Mouse (Mus musculus): Measurements from ENCODE around the gene Gpn1. TPM values are rescaled to one million over a fixed set of nuclear protein-coding genes. Genes with fewer than 3 reads are reported as not detected.

Gpn1 gene
- polyA plus RNA-seq, 1 experiment from 2014 or later = 50.3 TPM

GRCm38 (mm10) chr5:31480536-31480935 is 14.0 kb upstream of the Gpn1 start:
- WGBS = 83% methylated on average over 4 of the region's 4 CpGs
- Histone ChIP-seq H3K4me2 (no peak overlapping the region), H3K27ac (ENCODE audit: low read depth, low read length) (no peak overlapping the region)

DNA sequence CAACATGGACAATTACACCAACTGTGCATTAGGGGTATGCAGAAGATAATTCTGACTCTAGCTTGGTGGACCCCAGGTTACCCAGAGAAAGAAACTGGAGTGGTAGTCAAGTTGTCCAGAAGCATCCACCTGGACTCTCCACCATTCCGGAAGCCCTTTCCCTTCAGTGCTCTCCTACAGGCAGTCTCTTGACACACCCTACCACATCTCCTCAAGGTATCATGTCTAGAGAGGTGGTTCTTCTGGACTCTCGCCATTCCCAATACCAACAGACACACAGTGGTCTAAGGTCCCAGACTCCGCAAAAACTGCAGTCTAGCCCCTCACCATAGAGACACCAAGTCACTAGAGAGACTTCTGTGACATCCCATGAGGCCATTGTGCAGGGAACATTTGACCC is 9.1 kb upstream of the Gpn1 start, which contains the start of gene 4930548H24Rik:
Gene 4930548H24Rik, plus strand, starts transcription at position 301 of the 400 bp plus-strand sequence.
- Histone ChIP-seq H3K4me1 (replicated peaks; ENCODE audit: control insufficient read depth, insufficient read depth, low read length) (no peaks in the 10 kb centered on the region), H3K27ac (ENCODE audit: low read depth, low read length) (no peak within 1 kb of the TSS), H3K27me3 (replicated peaks; ENCODE audit: control insufficient read depth, insufficient read depth, low read length) (no peaks in the 10 kb centered on the region), H3K36me3 (ENCODE audit: control insufficient read depth, insufficient read depth, low read length) (peaks cover 7% of the 10 kb centered on the region; the same call in 1 of the 2 replicates), H3K4me3 (ENCODE audit: low read depth, low read length) (no peak within 1 kb of the TSS), H3K9me3 (ENCODE audit: control insufficient read depth, low read length) (no peaks in the 10 kb centered on the region), H3K9ac (ENCODE audit: low read depth, low read length) (no peak within 1 kb of the TSS), H3K4me2 (no peak within 1 kb of the TSS)
- ATAC-seq (replicated peaks; ENCODE audit: low FRiP score) (no peak), DNase-seq (ENCODE audit: low spot score) (no peak)
- WGBS = 87% methylated on average over 3 of the region's 3 CpGs

More at GRCm38 (mm10) chr5:31480536-31480935, 14.0 kb upstream of the Gpn1 start:
- Histone ChIP-seq H3K36me3 (ENCODE audit: control insufficient read depth, insufficient read depth, low read length) (peaks cover 32% of the 10 kb centered on the region; the same call in 1 of the 2 replicates), H3K9ac (ENCODE audit: low read depth, low read length) (no peak overlapping the region), H3K27me3 (replicated peaks; ENCODE audit: control insufficient read depth, insufficient read depth, low read length) (no peaks in the 10 kb centered on the region), H3K9me3 (ENCODE audit: control insufficient read depth, low read length) (no peaks in the 10 kb centered on the region), H3K4me3 (ENCODE audit: low read depth, low read length) (no peak overlapping the region), H3K4me1 (replicated peaks; ENCODE audit: control insufficient read depth, insufficient read depth, low read length) (no peaks in the 10 kb centered on the region)
- no peak for ATAC-seq (replicated peaks; ENCODE audit: low FRiP score)
- DNase-seq (ENCODE audit: low spot score) = no peak

- Histone ChIP-seq H3K27me3 (replicated peaks; ENCODE audit: control insufficient read depth, insufficient read depth, low read length) (no peaks in the 10 kb centered on the region), H3K27ac (ENCODE audit: low read depth, low read length) (no peak overlapping the region), H3K36me3 (ENCODE audit: control insufficient read depth, insufficient read depth, low read length) (no peaks in the 10 kb centered on the region; the same call in 1 of the 2 replicates), H3K9me3 (ENCODE audit: control insufficient read depth, low read length) (no peaks in the 10 kb centered on the region), H3K9ac (ENCODE audit: low read depth, low read length) (no peak overlapping the region), H3K4me2 (no peak overlapping the region), H3K4me3 (ENCODE audit: low read depth, low read length) (no peak overlapping the region), H3K4me1 (replicated peaks; ENCODE audit: control insufficient read depth, insufficient read depth, low read length) (no peaks in the 10 kb centered on the region)
- ATAC-seq (replicated peaks; ENCODE audit: low FRiP score) (no peak), DNase-seq (ENCODE audit: low spot score) (no peak)
- 79% methylated on average over 3 of the region's 3 CpGs for WGBS
Measured at GRCm38 (mm10) chr5:31487889-31488288, 6.7 kb upstream of the Gpn1 start.

DNA sequence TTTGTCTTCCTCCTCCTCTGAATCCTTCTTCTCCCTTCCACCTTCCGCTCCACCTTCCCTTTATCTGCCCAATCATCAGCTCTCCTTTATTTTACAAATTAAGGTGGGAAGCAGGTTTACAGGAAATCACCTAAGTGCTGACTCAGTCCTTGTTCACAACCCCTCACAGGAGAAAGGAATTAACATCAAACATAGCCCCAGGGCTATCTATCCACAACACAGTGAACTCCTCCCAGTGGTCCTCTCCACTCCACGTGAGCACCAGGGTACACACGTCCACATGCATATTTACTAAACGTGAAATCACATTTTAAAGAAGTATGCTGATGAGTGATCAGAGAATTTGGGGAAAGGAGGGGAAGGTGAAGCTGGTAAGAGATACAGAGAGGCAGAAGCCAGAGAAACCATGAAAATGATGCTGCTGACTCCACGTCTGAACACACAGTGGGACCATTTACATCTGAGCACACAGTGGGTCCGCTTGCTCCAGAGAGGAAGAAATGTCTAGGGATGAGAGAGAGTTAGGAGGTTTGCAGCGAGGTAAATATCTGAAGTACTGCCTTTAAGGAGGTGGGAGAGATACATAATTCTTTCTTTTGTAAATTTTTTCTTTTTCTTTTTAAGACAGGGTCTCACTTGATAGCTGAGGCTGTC is 5.3 kb upstream of the Gpn1 start:
- ATAC-seq (replicated peaks; ENCODE audit: low FRiP score) = no peak
- WGBS = 64% methylated on average over 7 of the region's 7 CpGs
- H3K9me3 ChIP-seq (ENCODE audit: control insufficient read depth, low read length) = no peaks in the 10 kb centered on the region

GRCm38 (mm10) chr5:31492031-31492430 is 2.5 kb upstream of the Gpn1 start:
- peaks cover 7% of the 10 kb centered on the region for H3K4me1 ChIP-seq (replicated peaks; ENCODE audit: control insufficient read depth, insufficient read depth, low read length)
- no peaks in the 10 kb centered on the region for H3K27me3 ChIP-seq (replicated peaks; ENCODE audit: control insufficient read depth, insufficient read depth, low read length)
- DNase-seq (ENCODE audit: low spot score) (no peak), ATAC-seq (replicated peaks; ENCODE audit: low FRiP score) (no peak)
- H3K4me3 ChIP-seq (ENCODE audit: low read depth, low read length) = no peak overlapping the region
- no peak overlapping the region for H3K27ac ChIP-seq (ENCODE audit: low read depth, low read length)
- no peak overlapping the region for H3K4me2 ChIP-seq
- H3K9me3 ChIP-seq (ENCODE audit: control insufficient read depth, low read length) = no peaks in the 10 kb centered on the region
- H3K36me3 ChIP-seq (ENCODE audit: control insufficient read depth, insufficient read depth, low read length) = peaks cover 8% of the 10 kb centered on the region; the same call in 1 of the 2 replicates
- WGBS = 61% methylated on average over 1 of the region's 1 CpGs
- no peak overlapping the region for H3K9ac ChIP-seq (ENCODE audit: low read depth, low read length)

More for the DNA sequence above, 5.3 kb upstream of the Gpn1 start:
- no peak for DNase-seq (ENCODE audit: low spot score)
- no peaks in the 10 kb centered on the region for H3K4me1 ChIP-seq (replicated peaks; ENCODE audit: control insufficient read depth, insufficient read depth, low read length)
- H3K27ac ChIP-seq (ENCODE audit: low read depth, low read length) = no peak overlapping the region
- H3K9ac ChIP-seq (ENCODE audit: low read depth, low read length) = no peak overlapping the region
- no peaks in the 10 kb centered on the region for H3K27me3 ChIP-seq (replicated peaks; ENCODE audit: control insufficient read depth, insufficient read depth, low read length)
- H3K4me2 ChIP-seq = no peak overlapping the region
- H3K4me3 ChIP-seq (ENCODE audit: low read depth, low read length) = no peak overlapping the region
- no peaks in the 10 kb centered on the region; the same call in 1 of the 2 replicates for H3K36me3 ChIP-seq (ENCODE audit: control insufficient read depth, insufficient read depth, low read length)

DNA sequence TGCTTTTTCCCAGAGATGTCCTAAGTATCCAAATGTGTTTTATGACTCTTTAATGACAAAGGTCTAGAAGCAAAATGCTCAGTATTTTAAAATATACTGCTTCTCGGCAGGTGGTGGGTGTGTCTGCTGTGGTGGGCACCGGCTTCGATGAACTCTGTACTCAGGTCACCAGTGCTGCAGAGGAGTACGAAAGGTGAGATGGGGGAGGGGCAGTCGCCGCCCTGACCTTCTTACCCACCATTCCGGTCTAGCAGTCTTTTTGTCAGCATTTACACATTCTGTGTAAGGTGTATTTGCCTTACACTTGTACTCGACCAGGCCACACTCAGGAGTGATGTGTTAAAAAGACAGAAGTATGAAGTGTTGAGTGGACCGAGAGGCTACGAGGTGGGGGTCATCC is 10.3 kb downstream of the Gpn1 start:
- no peaks in the 10 kb centered on the region for H3K4me1 ChIP-seq (replicated peaks; ENCODE audit: control insufficient read depth, insufficient read depth, low read length)
- peaks cover 43% of the 10 kb centered on the region for H3K36me3 ChIP-seq (ENCODE audit: control insufficient read depth, insufficient read depth, low read length)
- no peak overlapping the region for H3K9ac ChIP-seq (ENCODE audit: low read depth, low read length)
- no peaks in the 10 kb centered on the region for H3K9me3 ChIP-seq (ENCODE audit: control insufficient read depth, low read length)
- no peak overlapping the region for H3K4me2 ChIP-seq
- no peaks in the 10 kb centered on the region for H3K27me3 ChIP-seq (replicated peaks; ENCODE audit: control insufficient read depth, insufficient read depth, low read length)
- H3K27ac ChIP-seq (ENCODE audit: low read depth, low read length) = no peak overlapping the region
- DNase-seq (ENCODE audit: low spot score) (no peak), ATAC-seq (replicated peaks; ENCODE audit: low FRiP score) (no peak)
- no peak overlapping the region for H3K4me3 ChIP-seq (ENCODE audit: low read depth, low read length)
- 86% methylated on average over 10 of the region's 10 CpGs for WGBS

- no peak overlapping the region for H3K27ac ChIP-seq (ENCODE audit: low read depth, low read length)
- H3K36me3 ChIP-seq (ENCODE audit: control insufficient read depth, insufficient read depth, low read length) = peaks cover 33% of the 10 kb centered on the region
Measured at GRCm38 (mm10) chr5:31512481-31512880, 17.9 kb downstream of the Gpn1 start.

GRCm38 (mm10) chr5:31520556-31520955 is 26.0 kb downstream of the Gpn1 start:
- H3K27ac ChIP-seq (ENCODE audit: low read depth, low read length) = no peak overlapping the region
- no peaks in the 10 kb centered on the region for H3K27me3 ChIP-seq (replicated peaks; ENCODE audit: control insufficient read depth, insufficient read depth, low read length)
- H3K4me2 ChIP-seq = no peak overlapping the region
- H3K36me3 ChIP-seq (ENCODE audit: control insufficient read depth, insufficient read depth, low read length) = peaks cover 28% of the 10 kb centered on the region
- peaks cover under 1% of the 10 kb centered on the region; the same call in 1 of the 2 replicates for H3K4me1 ChIP-seq (replicated peaks; ENCODE audit: control insufficient read depth, insufficient read depth, low read length)
- no peak for ATAC-seq (replicated peaks; ENCODE audit: low FRiP score)
- WGBS = 90% methylated on average over 6 of the region's 6 CpGs
- no peaks in the 10 kb centered on the region for H3K9me3 ChIP-seq (ENCODE audit: control insufficient read depth, low read length)
- no peak overlapping the region for H3K9ac ChIP-seq (ENCODE audit: low read depth, low read length)
- no peak for DNase-seq (ENCODE audit: low spot score)
- no peak overlapping the region for H3K4me3 ChIP-seq (ENCODE audit: low read depth, low read length)

More at GRCm38 (mm10) chr5:31512481-31512880, 17.9 kb downstream of the Gpn1 start:
- WGBS = 59% methylated on average over 1 of the region's 1 CpGs
- H3K9me3 ChIP-seq (ENCODE audit: control insufficient read depth, low read length) = no peaks in the 10 kb centered on the region
- no peak overlapping the region for H3K4me3 ChIP-seq (ENCODE audit: low read depth, low read length)
- DNase-seq (ENCODE audit: low spot score) (no peak), ATAC-seq (replicated peaks; ENCODE audit: low FRiP score) (no peak)
- no peak overlapping the region for H3K9ac ChIP-seq (ENCODE audit: low read depth, low read length)
- no peaks in the 10 kb centered on the region for H3K4me1 ChIP-seq (replicated peaks; ENCODE audit: control insufficient read depth, insufficient read depth, low read length)
- no peak overlapping the region for H3K4me2 ChIP-seq
- H3K27me3 ChIP-seq (replicated peaks; ENCODE audit: control insufficient read depth, insufficient read depth, low read length) = no peaks in the 10 kb centered on the region

Data from liver, embryonic 11.5 days (tissue).